Mouse (Mus musculus): ENCODE measurements around the gene Mas1. TPM values are rescaled to one million over a fixed set of nuclear protein-coding genes. Genes with fewer than 3 reads are reported as not detected.
A peak's percentile ranks its signal among the peaks of the same experiment; 100 is the strongest.

Gene Mas1
- polyA plus RNA-seq (2015; fragmentation: Nextera tagmentation; extraction: Ambion mirVana) = 0.44 and 0.52 TPM in 2 replicates

- 70% methylated on average over 2 of the region's 2 CpGs for WGBS
- Histone ChIP-seq H3K36me3 (no peaks in the 10 kb centered on the region), H3K4me1 (peaks cover 11% of the 10 kb centered on the region), H3K27me3 (replicated peaks) (no peaks in the 10 kb centered on the region), H3K4me2 (no peak within 1 kb of the TSS), H3K9me3 (replicated peaks) (no peaks in the 10 kb centered on the region), H3K4me3 (replicated peaks) (no peak within 1 kb of the TSS), H3K9ac (replicated peaks) (no peak within 1 kb of the TSS), H3K27ac (replicated peaks) (no peak within 1 kb of the TSS)
- no peak for ATAC-seq (ENCODE audit: low FRiP score)
Observed at GRCm38 (mm10) chr17:12868043-12868442, at the start of gene Mas1. Gene Mas1, minus strand, starts transcription at chr17:12868143.

GRCm38 (mm10) chr17:12916588-12917380, 48.8 kb upstream of the Mas1 start:
- WGBS = 1% methylated on average over 40 of the region's 40 CpGs
- Histone ChIP-seq H3K9me3 (replicated peaks) (no peaks in the 10 kb centered on the region), H3K9ac (replicated peaks) (peak overlapping the region; percentile 82), H3K36me3 (peaks cover 48% of the 10 kb centered on the region), H3K4me1 (peaks cover 19% of the 10 kb centered on the region), H3K27me3 (replicated peaks) (no peaks in the 10 kb centered on the region), H3K4me3 (replicated peaks) (peak overlapping the region; percentile 88), H3K27ac (replicated peaks) (peak overlapping the region; percentile 84), H3K4me2 (peak overlapping the region; percentile 87)
- peak; percentile 58 for ATAC-seq (ENCODE audit: low FRiP score)

- peaks cover 49% of the 10 kb centered on the region for H3K36me3 ChIP-seq
- under 1% methylated on average over 56 of the region's 56 CpGs for WGBS
- peak; percentile 99 for ATAC-seq (ENCODE audit: low FRiP score)
- H3K27me3 ChIP-seq (replicated peaks) = no peaks in the 10 kb centered on the region
- H3K9ac ChIP-seq (replicated peaks) = peak within 1 kb of the TSS; percentile 82
- peak within 1 kb of the TSS; percentile 84 for H3K27ac ChIP-seq (replicated peaks)
- H3K4me2 ChIP-seq = peak within 1 kb of the TSS; percentile 87
- no peaks in the 10 kb centered on the region for H3K9me3 ChIP-seq (replicated peaks)
- H3K4me3 ChIP-seq (replicated peaks) = peak within 1 kb of the TSS; percentile 88
- peaks cover 19% of the 10 kb centered on the region for H3K4me1 ChIP-seq
Observed at GRCm38 (mm10) chr17:12915881-12916583, 48.1 kb upstream of the Mas1 start, which contains the start of gene Mrpl18. Gene Mrpl18, minus strand, starts transcription at chr17:12916345.

- Histone ChIP-seq H3K9ac (replicated peaks) (peak within 1 kb of the TSS; percentile 82), H3K4me1 (peaks cover 19% of the 10 kb centered on the region), H3K4me2 (peak within 1 kb of the TSS; percentile 87), H3K9me3 (replicated peaks) (no peaks in the 10 kb centered on the region), H3K4me3 (replicated peaks) (peak within 1 kb of the TSS; percentile 88), H3K27me3 (replicated peaks) (no peaks in the 10 kb centered on the region), H3K27ac (replicated peaks) (peak within 1 kb of the TSS; percentile 84), H3K36me3 (peaks cover 49% of the 10 kb centered on the region)
- peak; percentile 18 for ATAC-seq (ENCODE audit: low FRiP score)
- 2% methylated on average over 18 of the region's 18 CpGs for WGBS
Observed at GRCm38 (mm10) chr17:12915488-12915880, 47.5 kb upstream of the Mas1 start, which contains the start of gene Tcp1. Gene Tcp1, plus strand, starts transcription at chr17:12915701.

GRCm38 (mm10) chr17:12910391-12910790, 42.4 kb upstream of the Mas1 start:
- no peak for ATAC-seq (ENCODE audit: low FRiP score)
- WGBS = 94% methylated on average over 8 of the region's 8 CpGs
- Histone ChIP-seq H3K27me3 (replicated peaks) (no peaks in the 10 kb centered on the region), H3K9me3 (replicated peaks) (no peaks in the 10 kb centered on the region), H3K36me3 (peaks cover 44% of the 10 kb centered on the region), H3K9ac (replicated peaks) (no peak overlapping the region), H3K4me3 (replicated peaks) (no peak overlapping the region), H3K4me1 (peaks cover 8% of the 10 kb centered on the region), H3K4me2 (no peak overlapping the region), H3K27ac (replicated peaks) (no peak overlapping the region)

- Histone ChIP-seq H3K27me3 (replicated peaks) (no peaks in the 10 kb centered on the region), H3K27ac (replicated peaks) (no peak within 1 kb of the TSS), H3K9me3 (replicated peaks) (no peaks in the 10 kb centered on the region), H3K4me2 (no peak within 1 kb of the TSS), H3K4me1 (no peaks in the 10 kb centered on the region), H3K36me3 (peaks cover 51% of the 10 kb centered on the region), H3K9ac (replicated peaks) (no peak within 1 kb of the TSS), H3K4me3 (replicated peaks) (no peak within 1 kb of the TSS)
- ATAC-seq (ENCODE audit: low FRiP score) = no peak
- 83% methylated on average over 35 of the region's 35 CpGs for WGBS
Observed at GRCm38 (mm10) chr17:12909361-12910280, 41.7 kb upstream of the Mas1 start, which contains the start of gene Pnldc1. Gene Pnldc1, minus strand, starts transcription at chr17:12910230.

GRCm38 (mm10) chr17:12906436-12906835, 38.5 kb upstream of the Mas1 start:
- no peaks in the 10 kb centered on the region for H3K9me3 ChIP-seq (replicated peaks)
- no peaks in the 10 kb centered on the region for H3K27me3 ChIP-seq (replicated peaks)
- H3K4me3 ChIP-seq (replicated peaks) = no peak overlapping the region
- no peak overlapping the region for H3K4me2 ChIP-seq
- 90% methylated on average over 9 of the region's 9 CpGs for WGBS
- no peak for ATAC-seq (ENCODE audit: low FRiP score)
- peaks cover 38% of the 10 kb centered on the region for H3K36me3 ChIP-seq
- no peak overlapping the region for H3K9ac ChIP-seq (replicated peaks)
- H3K4me1 ChIP-seq = no peaks in the 10 kb centered on the region
- H3K27ac ChIP-seq (replicated peaks) = no peak overlapping the region

- H3K27ac ChIP-seq (replicated peaks) = no peak overlapping the region
- H3K4me1 ChIP-seq = no peaks in the 10 kb centered on the region
- peaks cover 40% of the 10 kb centered on the region for H3K36me3 ChIP-seq
- no peaks in the 10 kb centered on the region for H3K9me3 ChIP-seq (replicated peaks)
- H3K9ac ChIP-seq (replicated peaks) = no peak overlapping the region
- H3K4me3 ChIP-seq (replicated peaks) = no peak overlapping the region
- H3K4me2 ChIP-seq = no peak overlapping the region
- H3K27me3 ChIP-seq (replicated peaks) = no peaks in the 10 kb centered on the region
- no peak for ATAC-seq (ENCODE audit: low FRiP score)
- 86% methylated on average over 4 of the region's 4 CpGs for WGBS
Observed at GRCm38 (mm10) chr17:12905810-12906209, 37.9 kb upstream of the Mas1 start.

GRCm38 (mm10) chr17:12904349-12904748, 36.4 kb upstream of the Mas1 start:
- no peaks in the 10 kb centered on the region for H3K27me3 ChIP-seq (replicated peaks)
- no peak overlapping the region for H3K4me3 ChIP-seq (replicated peaks)
- H3K4me1 ChIP-seq = no peaks in the 10 kb centered on the region
- no peak overlapping the region for H3K27ac ChIP-seq (replicated peaks)
- H3K9ac ChIP-seq (replicated peaks) = no peak overlapping the region
- peaks cover 36% of the 10 kb centered on the region for H3K36me3 ChIP-seq
- no peak for ATAC-seq (ENCODE audit: low FRiP score)
- H3K9me3 ChIP-seq (replicated peaks) = no peaks in the 10 kb centered on the region
- no peak overlapping the region for H3K4me2 ChIP-seq
- WGBS = 73% methylated on average over 1 of the region's 1 CpGs

GRCm38 (mm10) chr17:12903372-12904333, 35.7 kb upstream of the Mas1 start:
- H3K9ac ChIP-seq (replicated peaks) = no peak overlapping the region
- no peaks in the 10 kb centered on the region for H3K27me3 ChIP-seq (replicated peaks)
- no peaks in the 10 kb centered on the region for H3K9me3 ChIP-seq (replicated peaks)
- H3K4me2 ChIP-seq = no peak overlapping the region
- no peak overlapping the region for H3K27ac ChIP-seq (replicated peaks)
- ATAC-seq (ENCODE audit: low FRiP score) = no peak
- H3K4me1 ChIP-seq = no peaks in the 10 kb centered on the region
- no peak overlapping the region for H3K4me3 ChIP-seq (replicated peaks)
- H3K36me3 ChIP-seq = peaks cover 39% of the 10 kb centered on the region
- 33% methylated on average over 11 of the region's 12 CpGs for WGBS
